Mouse (Mus musculus) adrenal gland, adult (tissue): ENCODE results near the gene 1110032F04Rik.

Experiments used
- DNase-seq, 2 experiments: peaks; one replicate each; pipeline ENCODE4 v3.0.0; 2022 to 2023; ENCODE audit warnings: low spot score in 1 of 2; ENCODE audit not compliant: inconsistent age in 2 of 2

The 1110032F04Rik gene

DNA sequence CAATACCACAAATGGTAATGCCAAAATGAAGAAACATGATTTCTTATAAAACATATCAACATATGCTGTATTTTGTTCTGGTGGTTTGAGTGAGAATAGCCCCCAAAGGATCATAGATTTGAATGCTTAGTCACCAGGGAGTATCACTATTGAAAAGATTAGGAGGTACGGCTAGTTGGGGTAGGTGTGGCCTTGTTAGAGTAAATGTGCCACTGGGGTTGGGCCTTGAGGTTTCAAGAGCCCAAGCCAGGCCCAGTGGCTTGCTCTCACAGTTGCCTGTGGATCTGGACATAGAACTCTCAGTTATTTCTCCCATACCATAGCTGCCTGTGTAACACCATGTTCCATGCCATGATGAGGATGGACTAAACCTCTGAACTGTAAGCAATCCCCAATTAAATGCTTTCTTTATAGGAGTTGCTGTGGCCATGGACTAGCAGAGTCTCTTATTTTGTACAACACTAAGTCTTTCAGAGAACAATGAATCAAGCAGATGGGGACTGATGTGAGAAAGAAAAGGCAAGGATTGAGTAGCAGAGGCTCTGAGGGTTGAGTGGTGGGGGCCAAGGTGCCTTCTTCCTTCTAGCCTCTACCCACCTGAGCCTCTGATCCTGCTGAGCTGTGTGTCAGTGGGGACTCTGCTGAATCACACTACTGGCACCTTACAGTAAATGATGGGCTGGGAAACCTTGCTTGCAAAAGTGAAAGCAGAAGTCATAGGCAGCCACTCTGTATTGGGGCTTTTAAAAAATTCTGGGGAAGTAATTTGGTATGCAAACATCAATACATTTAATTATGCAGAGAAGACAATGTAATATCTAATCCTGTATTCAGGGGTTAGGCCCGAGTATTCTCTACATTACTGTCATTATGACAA lies 35.8 kb downstream of the 1110032F04Rik start:
- no peak for DNase-seq

- DNase-seq = no peak
These were observed 38.1 kb downstream of the 1110032F04Rik start for GRCm38 (mm10) chr3:68907509-68907908.
